Mouse (Mus musculus) layer of hippocampus, adult 9-11 months (tissue): ENCODE results near the gene Lamtor2.

Experiments
- DNase-seq: peaks from one replicate; pipeline ENCODE4 v3.0.0; 2022

Lamtor2 gene

GRCm38 (mm10) chr3:88523027-88523426 is 29.8 kb downstream of the Lamtor2 start:
- no peak for DNase-seq

GRCm38 (mm10) chr3:88521803-88522331 is 31.0 kb downstream of the Lamtor2 start:
- peak; percentile 49 for DNase-seq

- no peak for DNase-seq
Measured at GRCm38 (mm10) chr3:88521156-88521555, 31.7 kb downstream of the Lamtor2 start.

- no peak for DNase-seq
Measured at GRCm38 (mm10) chr3:88520078-88520477, 32.8 kb downstream of the Lamtor2 start.

- no peak for DNase-seq
Measured at GRCm38 (mm10) chr3:88518411-88518810, 34.5 kb downstream of the Lamtor2 start.

- no peak for DNase-seq
Measured at GRCm38 (mm10) chr3:88516407-88516806, 36.5 kb downstream of the Lamtor2 start.

- DNase-seq = no peak
Measured at GRCm38 (mm10) chr3:88515095-88515386, 37.8 kb downstream of the Lamtor2 start.

GRCm38 (mm10) chr3:88514231-88515094 is 38.4 kb downstream of the Lamtor2 start:
- no peak for DNase-seq

GRCm38 (mm10) chr3:88513546-88514115 is 39.2 kb downstream of the Lamtor2 start:
- no peak for DNase-seq

- no peak for DNase-seq
Measured at GRCm38 (mm10) chr3:88512896-88513545, 39.9 kb downstream of the Lamtor2 start.

- no peak for DNase-seq
Measured at GRCm38 (mm10) chr3:88512141-88512895, 40.6 kb downstream of the Lamtor2 start.

GRCm38 (mm10) chr3:88511559-88511958 is 41.3 kb downstream of the Lamtor2 start:
- no peak for DNase-seq

GRCm38 (mm10) chr3:88510421-88511289 is 42.2 kb downstream of the Lamtor2 start:
- no peak for DNase-seq

- peak; percentile 96 for DNase-seq
Measured at GRCm38 (mm10) chr3:88509692-88510420, 43.0 kb downstream of the Lamtor2 start, which contains the start of gene Lmna. TSS of gene Lmna (minus strand) at chr3:88509956.

GRCm38 (mm10) chr3:88509250-88509649 is 43.6 kb downstream of the Lamtor2 start:
- no peak for DNase-seq

GRCm38 (mm10) chr3:88505765-88506164 is 47.1 kb downstream of the Lamtor2 start:
- no peak for DNase-seq

GRCm38 (mm10) chr3:88505081-88505480 is 47.8 kb downstream of the Lamtor2 start:
- DNase-seq = no peak

GRCm38 (mm10) chr3:88503881-88504746 is 48.8 kb downstream of the Lamtor2 start:
- DNase-seq = no peak

GRCm38 (mm10) chr3:88503505-88503863 is 49.4 kb downstream of the Lamtor2 start:
- no peak for DNase-seq
